Mouse (Mus musculus) CH12.LX (cell line): ENCODE results near the gene Spata3. TPM values are rescaled to one million over a fixed set of nuclear protein-coding genes. Genes with fewer than 3 reads are reported as not detected.

Experiments
- DNase-seq: peaks from one replicate; pipeline ENCODE4 v3.0.0-alpha.2; 2013; ENCODE audit errors: extremely low read depth
- H3K27ac ChIP-seq: 2 replicates; pipeline ENCODE4 v1.5.1; 2012; ENCODE audit warnings: low read depth, mild to moderate bottlenecking, control low read depth, moderate library complexity; ENCODE audit not compliant: insufficient read depth
- H3K27me3 ChIP-seq: replicated peaks from 2 replicates; pipeline ENCODE3; 2012; ENCODE audit warnings: inconsistent platforms
- H3K36me3 ChIP-seq, 2 experiments: replicated peaks in 1 of 2; 2 replicates each; pipeline versions ENCODE3 to v1.6.1; 2012; ENCODE audit warnings: inconsistent platforms in 1 of 2, low read length in 1 of 2, mild to moderate bottlenecking in 1 of 2, mixed read lengths in 1 of 2, moderate library complexity in 1 of 2; ENCODE audit not compliant: control insufficient read depth in 1 of 2, insufficient read depth in 1 of 2
- H3K4me1 ChIP-seq, 2 experiments: 2 replicates each; pipeline ENCODE4 v1.6.1; 2012; ENCODE audit warnings: inconsistent platforms in 1 of 2, moderate library complexity in 1 of 2; ENCODE audit not compliant: insufficient read depth in 2 of 2, control insufficient read depth in 1 of 2
- H3K4me2 ChIP-seq: 2 replicates; pipeline ENCODE4 v1.6.1; 2012; ENCODE audit warnings: low read depth, mild to moderate bottlenecking, control low read depth; ENCODE audit not compliant: poor library complexity, insufficient read depth, severe bottlenecking
- H3K4me3 ChIP-seq, 3 experiments: fragments of 150-350 bp in 1 of 3; sonication (generic) in 1 of 3; replicated peaks in 1 of 3; 2 replicates each; pipeline versions ENCODE3 to v1.5.1; 2011 to 2012; ENCODE audit warnings: low read depth in 2 of 3, low read length in 2 of 3, mild to moderate bottlenecking in 2 of 3, moderate library complexity in 2 of 3, control low read depth in 1 of 3, improper control_type of control experiment in 1 of 3, inconsistent platforms in 1 of 3, mixed read lengths in 1 of 3; ENCODE audit not compliant: poor library complexity in 1 of 3
- H3K79me2 ChIP-seq: replicated peaks from 2 replicates; pipeline ENCODE4 v1.6.1; 2012; ENCODE audit warnings: mild to moderate bottlenecking, moderate library complexity; ENCODE audit not compliant: control insufficient read depth, poor library complexity, insufficient read depth, severe bottlenecking; ENCODE audit errors: extremely low read depth
- H3K9ac ChIP-seq: 2 replicates; pipeline ENCODE4 v1.6.1; 2012; ENCODE audit warnings: low read depth, mild to moderate bottlenecking, control low read depth, moderate library complexity; ENCODE audit not compliant: insufficient read depth
- H3K9me3 ChIP-seq: replicated peaks from 2 replicates; pipeline ENCODE3; 2012; ENCODE audit warnings: low read length, inconsistent platforms, mixed read lengths
- BHLHE40 ChIP-seq: IDR thresholded peaks from 2 replicates; pipeline ENCODE4 v1.6.1; 2011; ENCODE audit warnings: mild to moderate bottlenecking, low read depth, low read length, improper control_type of control experiment
- CHD1 ChIP-seq: IDR thresholded peaks from 2 replicates; pipeline ENCODE4 v1.6.1; 2012; ENCODE audit warnings: low read depth, low read length, improper control_type of control experiment, inconsistent platforms
- CTCF ChIP-seq, 2 experiments: IDR thresholded peaks in 1 of 2; conservative IDR thresholded peaks in 1 of 2; 2 replicates each; pipeline ENCODE4 v1.5.1; 2011 to 2012; ENCODE audit warnings: low read depth in 2 of 2, low read length in 2 of 2, improper control_type of control experiment in 1 of 2, inconsistent platforms in 1 of 2, mild to moderate bottlenecking in 1 of 2, moderate library complexity in 1 of 2
- E2F4 ChIP-seq: IDR thresholded peaks from 2 replicates; pipeline ENCODE4 v1.6.1; 2011; ENCODE audit warnings: low read depth, low read length, improper control_type of control experiment; ENCODE audit not compliant: insufficient replicate concordance
- MAFK ChIP-seq: IDR thresholded peaks from 2 replicates; pipeline ENCODE4 v1.6.1; 2011; ENCODE audit warnings: low read length, improper control_type of control experiment; ENCODE audit not compliant: insufficient replicate concordance
- NELFE ChIP-seq: IDR thresholded peaks from 2 replicates; pipeline ENCODE4 v1.6.1; 2011; ENCODE audit warnings: low read depth, low read length, improper control_type of control experiment
- NRF1 ChIP-seq: IDR thresholded peaks from 2 replicates; pipeline ENCODE4 v1.6.1; 2014; ENCODE audit warnings: low read depth, mild to moderate bottlenecking, inconsistent platforms, low read length, improper control_type of control experiment, moderate library complexity
- PAX5 ChIP-seq: IDR thresholded peaks from 2 replicates; pipeline ENCODE4 v1.6.1; 2012; ENCODE audit warnings: low read length, inconsistent platforms, mixed read lengths
- POLR2A ChIP-seq: IDR thresholded peaks from 2 replicates; pipeline ENCODE4 v1.6.1; 2011; ENCODE audit warnings: low read depth, mild to moderate bottlenecking, improper control_type of control experiment, low read length
- POLR2AphosphoS2 ChIP-seq: IDR thresholded peaks from 2 replicates; pipeline ENCODE4 v1.6.1; 2011; ENCODE audit warnings: low read depth, low read length, improper control_type of control experiment
- SIN3A ChIP-seq: IDR thresholded peaks from 2 replicates; pipeline ENCODE4 v1.6.1; 2012; ENCODE audit warnings: low read length, improper control_type of control experiment, inconsistent platforms
- TBP ChIP-seq: conservative IDR thresholded peaks from 2 replicates; pipeline ENCODE4 v1.6.1; 2011; ENCODE audit warnings: low read depth, low read length, improper control_type of control experiment
- USF1 ChIP-seq: IDR thresholded peaks from 2 replicates; pipeline ENCODE4 v1.6.1; 2014; ENCODE audit warnings: low read depth, mild to moderate bottlenecking, inconsistent platforms, low read length, improper control_type of control experiment
- USF2 ChIP-seq: conservative IDR thresholded peaks from 2 replicates; pipeline ENCODE4 v1.6.1; 2011; ENCODE audit warnings: low read depth, low read length, improper control_type of control experiment
- ZMIZ1 ChIP-seq: IDR thresholded peaks from 2 replicates; pipeline ENCODE4 v1.6.1; 2012; ENCODE audit warnings: low read depth, mild to moderate bottlenecking, inconsistent platforms, low read length, improper control_type of control experiment
- dilution Hi-C: fragments of 300-500 bp; cut with MboI; formaldehyde crosslinking; loops from 2 replicates; pipeline ENCODE4 v1.14.3; 2020; ENCODE audit warnings: low sequenced_read_pairs; ENCODE audit not compliant: extremely low pct_unique_long_range_greater_than_20kb, extremely low pct_ligation_motif_present
- in situ Hi-C: fragments of 300-500 bp; cut with MboI; formaldehyde crosslinking; loops from 3 replicates; pipeline ENCODE4 v1.14.3; 2019; ENCODE audit warnings: low sequenced_read_pairs, low pct_ligation_motif_present, low pct_unique_long_range_greater_than_20kb, mixed read lengths
- polyA plus RNA-seq: library from polyadenylated mRNA; unstranded; fragments of >175 nt; gene quantifications from 2 replicates; pipeline ENCODE4 v1.2.1, GENCODE M21; 2012; ENCODE audit warnings: low read depth; ENCODE audit not compliant: insufficient read length
- total RNA-seq, 2 experiments: library from RNA; depleted of rRNA; stranded (reverse); fragments of 300-350 nt in 1 of 2; fragments of >200 nt in 1 of 2; gene quantifications; 2 replicates each; pipeline ENCODE4 v1.2.3; 2012 to 2014

Gene Spata3
- total RNA-seq (2012; rRNA removed) (not detected in 2 replicates), total RNA-seq (2014; rRNA removed) (not detected in 2 replicates), polyA plus RNA-seq (not detected in 2 replicates)

- dilution Hi-C loops (no loop called here), in situ Hi-C loops (no loop called here)
- no peak for TF ChIP-seq POLR2A
- no peak for TF ChIP-seq PAX5
- TF ChIP-seq E2F4 = no peak
- no peak for TF ChIP-seq TBP
- TF ChIP-seq NELFE = no peak
- TF ChIP-seq CTCF (conservative IDR thresholded peaks at IDR 0.05 in 1 of 2, IDR thresholded peaks at IDR 0.05 in 1 of 2; ENCODE audit: low read depth in 2 of 2, low read length in 2 of 2) = no peak
- TF ChIP-seq ZMIZ1 = no peak
- no peak for TF ChIP-seq NRF1
- no peak for TF ChIP-seq POLR2AphosphoS2
- TF ChIP-seq BHLHE40 = no peak
- TF ChIP-seq CHD1 = no peak
Measured at GRCm38 (mm10) chr1:86016516-86016915, at the start of gene Spata3. Gene Spata3, plus strand, starts transcription at chr1:86016816.

GRCm38 (mm10) chr1:85969081-85969480, 47.5 kb upstream of the Spata3 start:
- Histone ChIP-seq H3K79me2 (no peaks in the 10 kb centered on the region; the same call in 1 of the 2 replicates), H3K27me3 (no peaks in the 10 kb centered on the region), H3K9me3 (peaks cover under 1% of the 10 kb centered on the region), H3K4me2 (no peak overlapping the region), H3K9ac (no peak overlapping the region), H3K27ac (no peak overlapping the region), H3K4me3 (no peak overlapping the region), H3K4me1 (peaks cover 22 to 61% of the 10 kb centered on the region in 2 experiments), H3K36me3 (no peaks in the 10 kb centered on the region)
- DNase-seq = no peak
- in situ Hi-C loops (no loop called here), dilution Hi-C loops (no loop called here)
- no peak for TF ChIP-seq POLR2A
- TF ChIP-seq USF1 = no peak

More at GRCm38 (mm10) chr1:86016516-86016915, at the start of gene Spata3:
- no peak within 1 kb of the TSS for H3K4me2 ChIP-seq
- H3K4me3 ChIP-seq = no peak within 1 kb of the TSS
- peaks cover 1% of the 10 kb centered on the region for H3K9me3 ChIP-seq
- H3K27me3 ChIP-seq = no peaks in the 10 kb centered on the region
- no peak within 1 kb of the TSS for H3K9ac ChIP-seq
- peaks cover 4 to 11% of the 10 kb centered on the region in 2 experiments for H3K4me1 ChIP-seq
- H3K27ac ChIP-seq = no peak within 1 kb of the TSS
- no peak for DNase-seq
- no peaks in the 10 kb centered on the region for H3K36me3 ChIP-seq
- H3K79me2 ChIP-seq = no peaks in the 10 kb centered on the region

- no peak for TF ChIP-seq MAFK
- no peak for TF ChIP-seq SIN3A
- no peak for TF ChIP-seq USF2
- Histone ChIP-seq H3K27me3 (no peaks in the 10 kb centered on the region), H3K36me3 (no peaks in the 10 kb centered on the region), H3K4me1 (peaks cover 22 to 65% of the 10 kb centered on the region in 2 experiments), H3K79me2 (no peaks in the 10 kb centered on the region; the same call in 1 of the 2 replicates), H3K9me3 (no peaks in the 10 kb centered on the region), H3K4me2 (no peak overlapping the region), H3K9ac (no peak overlapping the region), H3K4me3 (no peak overlapping the region), H3K27ac (no peak overlapping the region)
- in situ Hi-C loops (no loop called here), dilution Hi-C loops (no loop called here)
- no peak for DNase-seq
Measured at GRCm38 (mm10) chr1:85969519-85969918, 47.1 kb upstream of the Spata3 start.
